In genomic region chr8:120126357-120127161, GRCm38 (mm10) we compare ENCODE assay signal across 8 mouse cellular contexts. TPM values are rescaled to one million over a fixed set of nuclear protein-coding genes. Genes with fewer than 3 reads are reported as not detected.
DNase-seq lines count a peak whose midpoint lies in the region; ATAC-seq and TF ChIP-seq lines count a peak whose summit lies in the region.

No protein-coding gene starts in this region.

- 23% methylated on average over 14 of the region's 14 CpGs for WGBS in forebrain, embryonic 13.5 days
- 32% methylated on average over 14 of the region's 14 CpGs for WGBS in forebrain, postnatal 0 days
- WGBS in embryonic facial prominence, embryonic 11.5 days, result 25% methylated on average over 14 of the region's 14 CpGs

- H3K4me2 ChIP-seq in forebrain, embryonic 13.5 days, result no peak overlapping the region
- H3K4me2 ChIP-seq in forebrain, postnatal 0 days (ENCODE audit: low read depth), result no peak overlapping the region
- H3K4me2 ChIP-seq in embryonic facial prominence, embryonic 11.5 days (ENCODE audit: low read depth, low read length), result no peak overlapping the region

- H3K36me3 ChIP-seq in forebrain, embryonic 13.5 days (ENCODE audit: poor library complexity, severe bottlenecking), result no peaks in the 10 kb centered on the region
- H3K36me3 ChIP-seq in forebrain, postnatal 0 days (ENCODE audit: insufficient read depth), result no peaks in the 10 kb centered on the region
- no peaks in the 10 kb centered on the region for H3K36me3 ChIP-seq in embryonic facial prominence, embryonic 11.5 days (replicated peaks; ENCODE audit: control insufficient read depth, insufficient read depth, low read depth, low read length)

- no peak for ATAC-seq in forebrain, embryonic 13.5 days
- no peak for ATAC-seq in forebrain, postnatal 0 days
- no peak for ATAC-seq in embryonic facial prominence, embryonic 11.5 days (replicated peaks; ENCODE audit: insufficient number of reproducible peaks, low FRiP score, low TSS enrichment, low read depth)
- ATAC-seq in megakaryocyte, adult 5-6 weeks (ENCODE audit: poor library complexity, severe bottlenecking), result peak; percentile 44

- DNase-seq in forebrain, postnatal 0 days, result no peak
- DNase-seq in embryonic facial prominence, embryonic 11.5 days (ENCODE audit: low spot score), result no peak
- peak; percentile 55 for DNase-seq in kidney, postnatal 10 days
- no peak for DNase-seq in testis, postnatal 14 days (ENCODE audit: low spot score)
- DNase-seq in B cell, adult 2 months, result no peak
- DNase-seq in gastrocnemius, postnatal 25 days, result no peak

- peaks cover 23% of the 10 kb centered on the region for H3K4me1 ChIP-seq in forebrain, embryonic 13.5 days
- no peaks in the 10 kb centered on the region for H3K4me1 ChIP-seq in forebrain, postnatal 0 days (ENCODE audit: insufficient read depth)
- H3K4me1 ChIP-seq in embryonic facial prominence, embryonic 11.5 days (ENCODE audit: control insufficient read depth, insufficient read depth, low read length), result no peaks in the 10 kb centered on the region; the same call in 1 of the 2 replicates

- no peak for TF ChIP-seq CTCF in forebrain, postnatal 0 days (IDR thresholded peaks at IDR 0.05; ENCODE audit: low read depth)

- peak overlapping the region; percentile 4; the same call in 1 of the 2 replicates for H3K9ac ChIP-seq in forebrain, embryonic 13.5 days
- no peak overlapping the region for H3K9ac ChIP-seq in forebrain, postnatal 0 days
- 0 out of 2 replicates have a peak overlapping the region, but pooled peaks have one; percentile 23 for H3K9ac ChIP-seq in embryonic facial prominence, embryonic 11.5 days (replicated peaks; ENCODE audit: low read length)

- no peak overlapping the region for H3K4me3 ChIP-seq in forebrain, embryonic 13.5 days
- no peak overlapping the region for H3K4me3 ChIP-seq in forebrain, postnatal 0 days (ENCODE audit: low read depth, low read length)
- H3K4me3 ChIP-seq in embryonic facial prominence, embryonic 11.5 days (ENCODE audit: low read depth, low read length), result no peak overlapping the region

- no peaks in the 10 kb centered on the region for H3K27me3 ChIP-seq in forebrain, embryonic 13.5 days
- H3K27me3 ChIP-seq in forebrain, postnatal 0 days (ENCODE audit: insufficient read depth, low read length), result no peaks in the 10 kb centered on the region
- H3K27me3 ChIP-seq in embryonic facial prominence, embryonic 11.5 days (ENCODE audit: control insufficient read depth, insufficient read depth, low read length), result no peaks in the 10 kb centered on the region

- 0 out of 2 replicates have a peak overlapping the region, but pooled peaks have one; percentile 25 for H3K27ac ChIP-seq in forebrain, embryonic 13.5 days
- no peak overlapping the region for H3K27ac ChIP-seq in forebrain, postnatal 0 days (ENCODE audit: low read depth, low read length)
- H3K27ac ChIP-seq in embryonic facial prominence, embryonic 11.5 days (replicated peaks; ENCODE audit: low read depth, low read length), result no peak overlapping the region

- no peaks in the 10 kb centered on the region for H3K9me3 ChIP-seq in forebrain, embryonic 13.5 days (replicated peaks)
- H3K9me3 ChIP-seq in forebrain, postnatal 0 days (ENCODE audit: low read length), result no peaks in the 10 kb centered on the region
- no peaks in the 10 kb centered on the region for H3K9me3 ChIP-seq in embryonic facial prominence, embryonic 11.5 days (replicated peaks; ENCODE audit: control insufficient read depth, low read length)

RNA-seq across cellular contexts. Expression of gene 6430548M08Rik, which starts 12.6 kb away (rescaled TPM):
- polyA plus RNA-seq in forebrain, embryonic 13.5 days (2015; fragmentation: Nextera tagmentation; extraction: Ambion mirVana), result 14.4 and 15.7 TPM in 2 replicates
- total RNA-seq in forebrain, postnatal 0 days (2014; rRNA removed), result 49.0 and 59.6 TPM in 2 replicates
- 27.8 and 32.7 TPM in 2 replicates for polyA plus RNA-seq in forebrain, postnatal 0 days (2015; fragmentation: Nextera tagmentation; extraction: Ambion mirVana)
- 2.8 and 6.4 TPM in 2 replicates for polyA plus RNA-seq in embryonic facial prominence, embryonic 11.5 days (2014; fragmentation: Nextera tagmentation; extraction: Ambion mirVana)
- total RNA-seq in megakaryocyte, adult 5-6 weeks (2015), result 61.4 and 76.5 TPM in 2 replicates
- total RNA-seq in megakaryocyte, adult 5-6 weeks (2017), result 70.0 and 87.2 TPM in 2 replicates
- 10 to 100 TPM; 23.6 to 27.6 TPM for total RNA-seq in gastrocnemius, postnatal 25 days (2021)

RNA-seq across cellular contexts. Expression of gene Zdhhc7, which starts 25.3 kb away (rescaled TPM):
- polyA plus RNA-seq in forebrain, embryonic 13.5 days (2015; fragmentation: Nextera tagmentation; extraction: Ambion mirVana), result 23.4 and 30.6 TPM in 2 replicates
- 24.8 and 37.6 TPM in 2 replicates for total RNA-seq in forebrain, postnatal 0 days (2014; rRNA removed)
- polyA plus RNA-seq in forebrain, postnatal 0 days (2015; fragmentation: Nextera tagmentation; extraction: Ambion mirVana), result 19.2 and 25.3 TPM in 2 replicates
- 23.8 and 23.9 TPM in 2 replicates for polyA plus RNA-seq in embryonic facial prominence, embryonic 11.5 days (2014; fragmentation: Nextera tagmentation; extraction: Ambion mirVana)
- 21.1 and 23.0 TPM in 2 replicates for total RNA-seq in megakaryocyte, adult 5-6 weeks (2015)
- total RNA-seq in megakaryocyte, adult 5-6 weeks (2017), result 31.8 and 33.3 TPM in 2 replicates
- 10 to 100 TPM; 24.9 to 26.2 TPM for total RNA-seq in gastrocnemius, postnatal 25 days (2021)

RNA-seq across cellular contexts. Expression of gene Fam92b, which starts 50.7 kb away (rescaled TPM):
- 1.4 and 1.9 TPM in 2 replicates for polyA plus RNA-seq in forebrain, embryonic 13.5 days (2015; fragmentation: Nextera tagmentation; extraction: Ambion mirVana)
- total RNA-seq in forebrain, postnatal 0 days (2014; rRNA removed), result 1.2 and 2.1 TPM in 2 replicates
- polyA plus RNA-seq in forebrain, postnatal 0 days (2015; fragmentation: Nextera tagmentation; extraction: Ambion mirVana), result 1.1 and 1.6 TPM in 2 replicates
- 1.4 and 1.5 TPM in 2 replicates for polyA plus RNA-seq in embryonic facial prominence, embryonic 11.5 days (2014; fragmentation: Nextera tagmentation; extraction: Ambion mirVana)
- not detected in 2 replicates for total RNA-seq in megakaryocyte, adult 5-6 weeks (2015)
- not detected in 2 replicates for total RNA-seq in megakaryocyte, adult 5-6 weeks (2017)
- not detected for total RNA-seq in gastrocnemius, postnatal 25 days (2021)
